Mouse (Mus musculus): ENCODE data around the gene Polr3a. TPM values are rescaled to one million over a fixed set of nuclear protein-coding genes. Genes with fewer than 3 reads are reported as not detected.
A peak's percentile ranks its signal among the peaks of the same experiment; 100 is the strongest.

Polr3a gene
- polyA plus RNA-seq (2015; fragmentation: Nextera tagmentation; extraction: Ambion mirVana), result 5.9 and 6.5 TPM in 2 replicates

- H3K4me3 ChIP-seq (replicated peaks), result peak within 1 kb of the TSS; percentile 88
- H3K4me1 ChIP-seq (replicated peaks), result peaks cover 23% of the 10 kb centered on the region
- H3K27me3 ChIP-seq, result no peaks in the 10 kb centered on the region
- peaks cover 28% of the 10 kb centered on the region for H3K36me3 ChIP-seq (replicated peaks)
- H3K9ac ChIP-seq, result peak within 1 kb of the TSS; percentile 72
- H3K9me3 ChIP-seq (replicated peaks), result no peaks in the 10 kb centered on the region
- under 1% methylated on average over 30 of the region's 30 CpGs for WGBS (ENCODE audit: insufficient replicate concordance)
- peak within 1 kb of the TSS; percentile 72 for H3K27ac ChIP-seq (replicated peaks)
- H3K4me2 ChIP-seq, result peak within 1 kb of the TSS; percentile 80
- peak; percentile 56 for ATAC-seq (ENCODE audit: insufficient read depth)
Observed at GRCm38 (mm10) chr14:24486773-24487227, at the start of gene Polr3a, which contains the start of gene Rps24. Polr3a (minus strand) TSS chr14:24487058. Rps24 (plus strand) TSS chr14:24487125.

- Histone ChIP-seq H3K9me3 (replicated peaks) (no peaks in the 10 kb centered on the region), H3K4me2 (no peak overlapping the region), H3K27me3 (no peaks in the 10 kb centered on the region), H3K4me1 (replicated peaks) (no peaks in the 10 kb centered on the region), H3K4me3 (replicated peaks) (no peak overlapping the region), H3K36me3 (replicated peaks) (no peaks in the 10 kb centered on the region), H3K9ac (no peak overlapping the region), H3K27ac (replicated peaks) (no peak overlapping the region)
- ATAC-seq (ENCODE audit: insufficient read depth), result no peak
- 69% methylated on average over 9 of the region's 9 CpGs for WGBS (ENCODE audit: insufficient replicate concordance)
Observed at GRCm38 (mm10) chr14:24534865-24535545, 48.1 kb upstream of the Polr3a start.

GRCm38 (mm10) chr14:24530228-24530627 is 43.4 kb upstream of the Polr3a start:
- H3K9me3 ChIP-seq (replicated peaks), result no peaks in the 10 kb centered on the region
- H3K4me3 ChIP-seq (replicated peaks), result no peak overlapping the region
- ATAC-seq (ENCODE audit: insufficient read depth), result no peak; the same call in 1 of the 2 replicates
- no peaks in the 10 kb centered on the region for H3K4me1 ChIP-seq (replicated peaks)
- H3K4me2 ChIP-seq, result no peak overlapping the region
- no peaks in the 10 kb centered on the region for H3K27me3 ChIP-seq
- WGBS (ENCODE audit: insufficient replicate concordance), result 14% methylated on average over 6 of the region's 6 CpGs
- no peaks in the 10 kb centered on the region for H3K36me3 ChIP-seq (replicated peaks)
- no peak overlapping the region for H3K27ac ChIP-seq (replicated peaks)
- H3K9ac ChIP-seq, result no peak overlapping the region

GRCm38 (mm10) chr14:24526440-24526839 is 39.6 kb upstream of the Polr3a start:
- H3K4me2 ChIP-seq, result no peak overlapping the region
- no peaks in the 10 kb centered on the region for H3K4me1 ChIP-seq (replicated peaks)
- no peak overlapping the region for H3K4me3 ChIP-seq (replicated peaks)
- H3K9ac ChIP-seq, result no peak overlapping the region
- no peak for ATAC-seq (ENCODE audit: insufficient read depth)
- WGBS (ENCODE audit: insufficient replicate concordance), result 67% methylated on average over 10 of the region's 10 CpGs
- H3K27ac ChIP-seq (replicated peaks), result no peak overlapping the region
- no peaks in the 10 kb centered on the region for H3K36me3 ChIP-seq (replicated peaks)
- no peaks in the 10 kb centered on the region for H3K27me3 ChIP-seq
- no peaks in the 10 kb centered on the region for H3K9me3 ChIP-seq (replicated peaks)

GRCm38 (mm10) chr14:24525677-24526415 is 39.0 kb upstream of the Polr3a start:
- no peaks in the 10 kb centered on the region for H3K4me1 ChIP-seq (replicated peaks)
- H3K4me3 ChIP-seq (replicated peaks), result no peak overlapping the region
- 69% methylated on average over 10 of the region's 10 CpGs for WGBS (ENCODE audit: insufficient replicate concordance)
- no peak for ATAC-seq (ENCODE audit: insufficient read depth)
- H3K27me3 ChIP-seq, result no peaks in the 10 kb centered on the region
- no peak overlapping the region for H3K27ac ChIP-seq (replicated peaks)
- no peaks in the 10 kb centered on the region for H3K9me3 ChIP-seq (replicated peaks)
- H3K9ac ChIP-seq, result no peak overlapping the region
- no peaks in the 10 kb centered on the region for H3K36me3 ChIP-seq (replicated peaks)
- no peak overlapping the region for H3K4me2 ChIP-seq

- Histone ChIP-seq H3K9me3 (replicated peaks) (no peaks in the 10 kb centered on the region), H3K4me3 (replicated peaks) (no peak overlapping the region), H3K4me1 (replicated peaks) (no peaks in the 10 kb centered on the region), H3K36me3 (replicated peaks) (no peaks in the 10 kb centered on the region), H3K27ac (replicated peaks) (no peak overlapping the region), H3K27me3 (no peaks in the 10 kb centered on the region), H3K9ac (no peak overlapping the region), H3K4me2 (no peak overlapping the region)
- WGBS (ENCODE audit: insufficient replicate concordance), result 59% methylated on average over 3 of the region's 3 CpGs
- no peak for ATAC-seq (ENCODE audit: insufficient read depth)
Observed at GRCm38 (mm10) chr14:24525137-24525536, 38.3 kb upstream of the Polr3a start.

- Histone ChIP-seq H3K9me3 (replicated peaks) (no peaks in the 10 kb centered on the region), H3K4me2 (no peak overlapping the region), H3K9ac (no peak overlapping the region), H3K4me3 (replicated peaks) (no peak overlapping the region), H3K27me3 (no peaks in the 10 kb centered on the region), H3K4me1 (replicated peaks) (no peaks in the 10 kb centered on the region), H3K36me3 (replicated peaks) (no peaks in the 10 kb centered on the region), H3K27ac (replicated peaks) (no peak overlapping the region)
- 57% methylated on average over 8 of the region's 8 CpGs for WGBS (ENCODE audit: insufficient replicate concordance)
- no peak for ATAC-seq (ENCODE audit: insufficient read depth)
Observed at GRCm38 (mm10) chr14:24521597-24521996, 34.7 kb upstream of the Polr3a start.

- Histone ChIP-seq H3K4me1 (replicated peaks) (no peaks in the 10 kb centered on the region), H3K9ac (no peak overlapping the region), H3K9me3 (replicated peaks) (no peaks in the 10 kb centered on the region), H3K27ac (replicated peaks) (no peak overlapping the region), H3K4me3 (replicated peaks) (no peak overlapping the region), H3K36me3 (replicated peaks) (no peaks in the 10 kb centered on the region), H3K4me2 (no peak overlapping the region), H3K27me3 (peaks cover 16% of the 10 kb centered on the region)
- 79% methylated on average over 6 of the region's 6 CpGs for WGBS (ENCODE audit: insufficient replicate concordance)
- no peak for ATAC-seq (ENCODE audit: insufficient read depth)
Observed at GRCm38 (mm10) chr14:24512527-24513161, 25.8 kb upstream of the Polr3a start.

- no peak overlapping the region for H3K4me3 ChIP-seq (replicated peaks)
- H3K4me2 ChIP-seq, result no peak overlapping the region
- H3K27me3 ChIP-seq, result peaks cover 28% of the 10 kb centered on the region
- no peaks in the 10 kb centered on the region for H3K9me3 ChIP-seq (replicated peaks)
- H3K4me1 ChIP-seq (replicated peaks), result no peaks in the 10 kb centered on the region
- H3K27ac ChIP-seq (replicated peaks), result no peak overlapping the region
- no peak for ATAC-seq (ENCODE audit: insufficient read depth)
- 77% methylated on average over 2 of the region's 2 CpGs for WGBS (ENCODE audit: insufficient replicate concordance)
- H3K9ac ChIP-seq, result no peak overlapping the region
- no peaks in the 10 kb centered on the region for H3K36me3 ChIP-seq (replicated peaks)
Observed at GRCm38 (mm10) chr14:24510679-24511078, 23.8 kb upstream of the Polr3a start.

- no peak for ATAC-seq (ENCODE audit: insufficient read depth)
- H3K27ac ChIP-seq (replicated peaks), result no peak overlapping the region
- no peaks in the 10 kb centered on the region for H3K9me3 ChIP-seq (replicated peaks)
- H3K4me2 ChIP-seq, result no peak overlapping the region
- H3K27me3 ChIP-seq, result peaks cover 28% of the 10 kb centered on the region
- no peaks in the 10 kb centered on the region for H3K4me1 ChIP-seq (replicated peaks)
- H3K36me3 ChIP-seq (replicated peaks), result no peaks in the 10 kb centered on the region
- WGBS (ENCODE audit: insufficient replicate concordance), result 89% methylated on average over 1 of the region's 1 CpGs
- H3K9ac ChIP-seq, result no peak overlapping the region
- no peak overlapping the region for H3K4me3 ChIP-seq (replicated peaks)
Observed at GRCm38 (mm10) chr14:24510218-24510617, 23.4 kb upstream of the Polr3a start.

GRCm38 (mm10) chr14:24509557-24509956 is 22.7 kb upstream of the Polr3a start:
- Histone ChIP-seq H3K27ac (replicated peaks) (no peak overlapping the region), H3K36me3 (replicated peaks) (no peaks in the 10 kb centered on the region), H3K4me2 (no peak overlapping the region), H3K4me1 (replicated peaks) (no peaks in the 10 kb centered on the region), H3K9me3 (replicated peaks) (no peaks in the 10 kb centered on the region), H3K4me3 (replicated peaks) (no peak overlapping the region), H3K9ac (no peak overlapping the region), H3K27me3 (peaks cover 28% of the 10 kb centered on the region)
- 47% methylated on average over 5 of the region's 5 CpGs for WGBS (ENCODE audit: insufficient replicate concordance)
- no peak for ATAC-seq (ENCODE audit: insufficient read depth)
